Comparison of ENCODE assay signal across 8 mouse cellular contexts in the genomic region with DNA sequence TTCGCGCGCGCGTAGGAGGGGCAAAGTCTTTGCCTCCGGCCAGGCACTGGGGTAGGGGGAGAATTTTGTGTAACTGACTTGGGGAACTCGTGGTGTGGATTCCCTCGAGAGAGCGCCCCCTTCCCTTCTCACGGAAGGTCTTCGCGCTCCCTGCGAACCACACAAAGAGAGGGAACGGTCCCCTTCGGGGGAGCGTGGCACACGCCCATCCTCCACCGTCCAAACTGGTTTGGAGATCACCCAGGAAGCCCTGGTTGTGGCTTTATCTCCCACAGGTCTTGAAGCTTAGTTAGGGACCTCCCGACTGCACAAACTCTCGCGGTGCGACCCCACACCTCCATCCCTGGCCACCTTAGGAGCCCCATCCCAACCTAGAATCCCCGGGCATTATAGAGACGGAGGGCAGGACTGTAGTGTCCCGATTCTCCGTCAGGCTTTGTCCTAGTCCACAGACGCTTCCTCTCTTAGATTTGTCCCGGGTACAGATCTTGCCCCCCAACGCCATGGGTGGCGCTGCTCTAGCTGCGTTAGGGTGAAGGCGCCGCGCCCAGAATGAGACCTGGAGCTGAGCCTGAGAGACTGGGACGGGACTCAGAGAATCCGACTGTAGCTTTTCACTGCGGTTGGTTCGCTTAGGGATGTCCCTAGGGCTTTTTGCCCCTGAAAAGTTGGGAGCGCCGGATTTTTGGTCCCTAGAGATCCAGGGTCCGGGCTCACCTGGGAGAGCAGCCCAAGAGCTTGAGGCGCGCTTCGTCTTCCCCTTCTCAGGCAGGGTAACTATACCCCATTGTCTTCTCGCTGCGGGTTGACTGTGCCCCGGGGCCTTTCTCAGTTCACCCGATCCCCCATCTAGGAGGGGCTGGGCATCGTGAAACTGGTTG. TPM values are rescaled to one million over a fixed set of nuclear protein-coding genes. Genes with fewer than 3 reads are reported as not detected.
DNase-seq lines count a peak whose midpoint lies in the region; ATAC-seq lines count a peak whose summit lies in the region.

No protein-coding gene starts in this region.

- WGBS in heart, embryonic 13.5 days, result under 1% methylated on average over 49 of the region's 49 CpGs

- H3K4me2 ChIP-seq in heart, embryonic 13.5 days, result peak overlapping the region; percentile 96

- DNase-seq in left cerebral cortex, postnatal 4 days, result peak; percentile 58
- DNase-seq in left cerebral cortex, adult 11 months (ENCODE audit: low spot score), result no peak
- DNase-seq in embryo, embryonic 11.5 days (ENCODE audit: low read depth, low spot score), result peak; percentile 59
- peak; percentile 64 for DNase-seq in kidney, postnatal 14 days
- peak; percentile 73 to 82 for DNase-seq in spleen, postnatal 10 days (ENCODE audit: low spot score in 2 of 2)

- no peak for ATAC-seq in heart, embryonic 13.5 days (ENCODE audit: extremely low read depth, insufficient number of reproducible peaks, low FRiP score, low TSS enrichment)
- ATAC-seq in frontal cortex, adult (ENCODE audit: low TSS enrichment), result no peak

- H3K27me3 ChIP-seq in heart, embryonic 13.5 days (replicated peaks), result peaks cover 6% of the 10 kb centered on the region; the same call in 1 of the 2 replicates
- H3K27me3 ChIP-seq in megakaryocyte, embryonic 14.5 days (replicated peaks), result peaks cover 64% of the 10 kb centered on the region

- H3K9me3 ChIP-seq in heart, embryonic 13.5 days, result no peaks in the 10 kb centered on the region
- peaks cover 9% of the 10 kb centered on the region for H3K9me3 ChIP-seq in megakaryocyte, embryonic 14.5 days

- H3K36me3 ChIP-seq in heart, embryonic 13.5 days, result peaks cover 23% of the 10 kb centered on the region
- no peaks in the 10 kb centered on the region for H3K36me3 ChIP-seq in megakaryocyte, embryonic 14.5 days (replicated peaks; ENCODE audit: low read length)

- intact Hi-C loops in left cerebral cortex, postnatal 4 days (cut with DNase I), result loop anchor here (5.0 to 10.0 kb wide), 3 partner anchors 155 to 495 kb away; partner anchors contain the start of genes Qrsl1 and Rtn4ip1

- H3K27ac ChIP-seq in heart, embryonic 13.5 days (replicated peaks), result peak overlapping the region; percentile 92

- H3K4me1 ChIP-seq in heart, embryonic 13.5 days, result peaks cover 7% of the 10 kb centered on the region
- peaks cover 37% of the 10 kb centered on the region for H3K4me1 ChIP-seq in megakaryocyte, embryonic 14.5 days

- peak overlapping the region; percentile 88 for H3K9ac ChIP-seq in heart, embryonic 13.5 days

- peak overlapping the region; percentile 74 for H3K4me3 ChIP-seq in heart, embryonic 13.5 days
- H3K4me3 ChIP-seq in megakaryocyte, embryonic 14.5 days (replicated peaks), result peak overlapping the region; percentile 91

RNA-seq across cellular contexts. Expression of gene Cd24a, which starts 1.5 kb away (rescaled TPM):
- 100 to 1,000 TPM; 535 to 639 TPM for total RNA-seq in left cerebral cortex, postnatal 4 days (2021)
- polyA plus RNA-seq in heart, embryonic 13.5 days (2015; fragmentation: Nextera tagmentation; extraction: Ambion mirVana), result 98.7 and 108 TPM in 2 replicates
- 0.94 and 1.1 TPM in 2 replicates for polyA plus RNA-seq in megakaryocyte, embryonic 14.5 days (2012; ENCODE audit: insufficient read depth, low replicate concordance)

RNA-seq across cellular contexts. Expression of gene 1700021F05Rik, which starts 38.8 kb away (rescaled TPM):
- 10 to 100 TPM; 45.2 to 52.1 TPM for total RNA-seq in left cerebral cortex, postnatal 4 days (2021)
- polyA plus RNA-seq in heart, embryonic 13.5 days (2015; fragmentation: Nextera tagmentation; extraction: Ambion mirVana), result 76.4 and 88.7 TPM in 2 replicates
- polyA plus RNA-seq in megakaryocyte, embryonic 14.5 days (2012; ENCODE audit: insufficient read depth, low replicate concordance), result 15.7 TPM in 1 of 2 replicates, not detected in the other

RNA-seq across cellular contexts. Expression of gene Gm9803, which starts 55.7 kb away (rescaled TPM):
- total RNA-seq in left cerebral cortex, postnatal 4 days (2021), result 1 to 10 TPM; 4.9 TPM
- polyA plus RNA-seq in heart, embryonic 13.5 days (2015; fragmentation: Nextera tagmentation; extraction: Ambion mirVana), result 12.0 and 14.9 TPM in 2 replicates
- polyA plus RNA-seq in megakaryocyte, embryonic 14.5 days (2012; ENCODE audit: insufficient read depth, low replicate concordance), result 14.7 and 29.5 TPM in 2 replicates

Comparison
In these comparisons a context has a peak if more than half of its experiments do, and no peak if none do; other contexts are left out.
1. RNA of gene Cd24a, which starts 1.5 kb away (polyA plus RNA-seq): 98.7 to 108 TPM in heart, embryonic 13.5 days; 0.94 to 1.1 TPM in megakaryocyte, embryonic 14.5 days; every median in the first group is over 10 times any median in the second.